Mouse (Mus musculus) liver, adult (tissue): ENCODE measurements around the gene 6430548M08Rik.
A peak's percentile ranks its signal among the peaks of the same experiment; 100 is the strongest.

Experiments used
- GATA4 ChIP-seq: IDR thresholded peaks from 2 replicates; pipeline ENCODE4 v1.6.1; 2014; ENCODE audit warnings: mild to moderate bottlenecking, low read length; ENCODE audit not compliant: insufficient replicate concordance

The 6430548M08Rik gene

GRCm38 (mm10) chr8:120113758-120114255 is at the start of gene 6430548M08Rik:
6430548M08Rik (plus strand) TSS chr8:120114152.
- TF ChIP-seq GATA4: no peak

DNA sequence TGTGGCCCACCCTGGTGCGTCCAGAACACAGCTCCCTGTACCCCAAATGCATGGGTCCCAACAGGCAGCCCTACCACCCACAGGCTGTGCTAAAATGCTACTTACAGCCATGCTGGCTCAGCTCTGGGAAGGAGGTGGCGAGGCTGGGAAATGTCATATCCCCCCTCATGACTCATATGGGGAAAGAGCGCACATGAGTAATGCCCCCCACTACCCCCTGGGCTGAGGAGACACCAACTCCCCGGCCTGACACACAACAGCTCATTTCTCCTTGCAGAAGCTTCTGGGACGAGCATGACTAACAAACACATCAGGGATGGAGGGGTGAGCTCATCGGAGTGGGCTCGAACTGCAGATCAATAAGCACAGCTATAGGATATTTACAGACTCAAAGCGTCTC is 48.3 kb upstream of the 6430548M08Rik start:
- TF ChIP-seq GATA4: no peak

GRCm38 (mm10) chr8:120066226-120066625 is 47.7 kb upstream of the 6430548M08Rik start:
- TF ChIP-seq GATA4: no peak

GRCm38 (mm10) chr8:120067936-120068668 is 45.9 kb upstream of the 6430548M08Rik start:
- no peak for TF ChIP-seq GATA4

DNA sequence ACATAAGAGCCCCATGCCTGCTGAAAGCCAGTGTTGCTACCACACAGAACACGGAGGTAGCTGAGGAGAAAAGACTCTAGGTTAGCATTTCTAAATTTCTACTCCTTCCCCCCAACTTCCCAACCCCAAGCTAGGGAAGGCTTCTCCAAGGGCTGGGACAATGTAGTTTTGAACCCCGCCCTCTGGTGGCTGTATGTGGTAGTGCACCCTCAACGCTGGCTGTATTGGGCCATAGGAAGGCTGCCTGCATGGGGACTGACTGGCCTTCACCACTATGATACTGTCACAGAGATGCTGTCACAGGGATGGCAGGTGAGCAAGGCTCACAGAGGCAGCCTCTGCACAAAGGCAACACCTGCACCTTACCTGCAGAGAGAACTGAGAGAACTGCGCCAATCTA is 42.3 kb upstream of the 6430548M08Rik start:
- TF ChIP-seq GATA4: no peak

- no peak for TF ChIP-seq GATA4
Measured at GRCm38 (mm10) chr8:120072259-120072658, 41.7 kb upstream of the 6430548M08Rik start.

DNA sequence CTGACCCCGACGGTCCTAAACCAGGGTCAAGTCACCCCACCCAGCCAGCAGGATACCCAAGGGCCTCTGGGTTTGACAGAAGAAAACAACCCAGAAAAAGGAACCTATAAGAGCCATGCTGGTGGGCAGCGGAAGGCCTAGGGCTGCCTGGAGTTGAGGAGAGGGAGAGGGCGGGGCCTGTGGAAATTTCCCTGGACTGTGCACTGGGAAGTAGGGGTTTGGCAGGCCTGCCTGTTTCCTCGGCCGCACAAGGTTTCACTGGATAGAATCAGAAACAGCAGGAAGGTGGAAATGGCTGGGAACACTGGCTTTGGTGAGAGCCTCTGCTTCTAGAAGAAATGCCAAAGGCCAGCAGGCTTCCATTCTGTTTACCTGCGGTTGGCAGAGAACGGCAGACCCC is 41.1 kb upstream of the 6430548M08Rik start:
- no peak for TF ChIP-seq GATA4

DNA sequence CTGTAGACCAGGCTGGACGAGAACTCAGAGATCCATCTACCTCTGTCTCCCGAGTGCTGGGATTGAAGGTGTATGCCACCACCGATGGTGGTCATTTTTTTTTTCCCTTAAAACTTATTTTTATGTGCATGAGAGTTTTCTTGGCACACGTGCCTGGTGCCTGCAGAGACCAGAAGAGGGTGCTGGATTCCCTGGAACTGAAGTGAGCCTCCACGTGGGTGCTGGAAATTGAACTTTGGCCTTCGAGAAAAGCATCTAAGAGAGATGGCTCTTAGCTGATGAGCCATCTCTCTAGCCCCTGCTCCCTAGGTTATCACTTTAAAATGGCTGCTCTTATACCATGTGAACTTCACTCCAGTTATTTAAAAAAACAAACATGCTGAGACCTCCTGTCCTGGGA is 39.4 kb upstream of the 6430548M08Rik start:
- no peak for TF ChIP-seq GATA4

DNA sequence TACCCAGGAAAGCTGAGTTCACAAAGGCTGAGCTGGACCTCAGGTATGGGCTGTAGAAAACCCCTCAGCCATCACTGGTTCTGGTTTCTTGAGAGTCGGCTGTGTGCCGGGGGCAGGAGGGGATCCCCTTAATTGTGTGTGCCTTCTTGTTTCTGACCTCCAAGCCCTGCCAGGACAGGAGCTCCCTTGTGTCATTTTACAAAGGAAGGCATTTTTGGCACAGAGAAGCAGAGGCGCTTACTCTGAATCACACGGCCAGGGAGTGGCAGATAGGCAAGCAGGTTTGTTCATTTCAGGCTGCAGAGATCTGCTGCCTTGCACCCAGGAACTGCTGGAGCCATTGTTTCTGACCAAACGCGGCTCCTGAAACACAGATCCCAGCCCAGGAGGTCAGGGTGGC is 38.6 kb upstream of the 6430548M08Rik start:
- TF ChIP-seq GATA4: no peak

DNA sequence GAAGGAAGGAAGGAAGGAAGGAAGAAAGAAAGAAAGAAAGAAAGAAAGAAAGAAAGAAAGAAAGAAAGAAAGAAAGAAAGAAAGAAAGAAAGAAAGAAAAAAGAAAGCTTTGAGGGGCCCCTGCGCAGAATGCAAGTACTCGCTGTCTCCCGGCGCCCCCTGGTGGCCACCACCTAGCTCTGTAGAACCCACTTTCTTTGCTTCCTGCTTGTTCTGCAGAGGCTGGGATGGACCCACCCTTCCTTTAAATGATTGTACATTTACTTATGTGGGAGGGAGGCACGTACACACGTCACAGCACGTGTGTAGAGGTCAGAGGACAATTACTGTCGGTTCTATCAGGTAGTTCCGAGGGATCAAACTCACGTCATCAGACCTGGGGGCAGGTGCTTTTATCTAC is 35.9 kb upstream of the 6430548M08Rik start:
- no peak for TF ChIP-seq GATA4

- no peak for TF ChIP-seq GATA4
Measured at GRCm38 (mm10) chr8:120079361-120079760, 34.6 kb upstream of the 6430548M08Rik start.

DNA sequence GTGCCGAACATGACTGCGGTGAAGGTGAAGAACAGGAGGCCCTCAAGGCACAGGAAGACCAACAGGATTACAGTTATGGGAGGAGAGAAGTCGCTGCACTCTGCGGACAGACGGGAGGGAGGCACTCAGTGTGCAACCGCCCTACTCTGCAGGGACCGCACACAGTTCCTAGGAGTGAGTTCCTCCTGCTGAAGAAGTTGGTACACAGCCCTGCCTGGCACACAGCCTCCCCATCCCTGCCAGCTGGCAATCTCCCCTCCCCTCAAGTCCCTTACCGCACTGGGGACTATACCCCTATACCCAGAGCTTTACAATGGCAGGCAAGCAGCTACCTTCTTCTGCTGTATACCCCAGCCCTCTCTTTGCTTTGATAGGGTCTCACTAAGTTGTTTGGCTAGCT is 30.7 kb upstream of the 6430548M08Rik start:
- no peak for TF ChIP-seq GATA4

- no peak for TF ChIP-seq GATA4
Measured at GRCm38 (mm10) chr8:120084783-120085182, 29.2 kb upstream of the 6430548M08Rik start.

GRCm38 (mm10) chr8:120089511-120089910 is 24.4 kb upstream of the 6430548M08Rik start:
- TF ChIP-seq GATA4: no peak

DNA sequence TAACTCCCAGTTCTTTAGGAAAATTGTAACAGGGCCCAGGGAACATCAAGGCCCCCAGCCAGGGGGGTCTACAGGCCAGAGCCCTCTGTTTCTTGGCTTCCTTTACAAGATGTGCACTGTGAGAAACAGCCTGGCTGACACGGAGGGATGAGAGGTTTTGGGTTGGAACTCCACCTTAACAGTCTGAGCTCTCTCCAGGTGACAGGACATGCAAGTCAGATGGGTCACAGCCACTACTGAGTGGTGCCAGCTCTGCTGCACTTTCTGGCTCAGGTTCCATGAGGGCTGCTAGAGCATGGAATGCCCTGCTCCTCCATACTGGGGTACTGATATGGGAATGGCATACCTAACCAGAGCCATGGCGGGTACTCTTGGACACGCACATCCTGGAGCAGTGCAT is 22.9 kb upstream of the 6430548M08Rik start:
- TF ChIP-seq GATA4: no peak

DNA sequence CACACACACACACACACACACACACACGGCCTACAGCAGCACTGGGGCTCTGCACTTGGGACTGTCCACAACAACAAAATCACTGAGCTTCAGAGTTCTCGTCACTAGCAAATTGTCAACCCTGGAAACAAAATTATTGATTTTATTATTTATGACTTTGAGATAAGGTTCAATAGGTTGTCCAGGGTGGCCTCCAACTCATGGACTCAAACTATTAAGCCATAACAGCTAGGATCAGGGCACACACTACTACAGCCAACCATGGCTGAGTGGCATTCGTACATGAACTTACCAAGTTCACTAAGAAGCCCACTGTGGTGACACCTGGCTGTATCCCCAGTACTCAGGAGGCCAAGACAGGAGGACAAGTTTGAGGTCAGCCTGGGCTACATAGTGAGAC is 20.8 kb upstream of the 6430548M08Rik start:
- TF ChIP-seq GATA4: no peak

- peak; percentile 5; the same call in 1 of the 2 replicates for TF ChIP-seq GATA4
Measured at GRCm38 (mm10) chr8:120094801-120095200, 19.2 kb upstream of the 6430548M08Rik start.
